Mouse (Mus musculus): ENCODE data around the gene Dlg2. TPM values are rescaled to one million over a fixed set of nuclear protein-coding genes. Genes with fewer than 3 reads are reported as not detected.

Gene Dlg2
- polyA plus RNA-seq, 1 experiment from 2014 or later = 0.87 TPM

- ATAC-seq (replicated peaks; ENCODE audit: low FRiP score, low read depth) = no peak
- 87% methylated on average over 6 of the region's 6 CpGs for WGBS
- DNase-seq (ENCODE audit: low spot score) = no peak
- Histone ChIP-seq H3K27me3 (ENCODE audit: insufficient read depth, low read length) (no peaks in the 10 kb centered on the region), H3K36me3 (ENCODE audit: insufficient read depth, low read length) (no peaks in the 10 kb centered on the region), H3K4me2 (ENCODE audit: low read length) (no peak overlapping the region), H3K27ac (no peak overlapping the region), H3K4me1 (replicated peaks; ENCODE audit: insufficient read depth, low read length) (no peaks in the 10 kb centered on the region), H3K4me3 (replicated peaks; ENCODE audit: low read depth, low read length) (no peak overlapping the region), H3K9me3 (replicated peaks; ENCODE audit: low read length) (no peaks in the 10 kb centered on the region), H3K9ac (ENCODE audit: low read depth, low read length) (no peak overlapping the region)
- no peak for TF ChIP-seq CTCF (IDR thresholded peaks at IDR 0.05; ENCODE audit: low read depth)
Observed at GRCm38 (mm10) chr7:92164875-92165518, 1688.5 kb downstream of the Dlg2 start.

GRCm38 (mm10) chr7:92180029-92180428 lies 1703.6 kb downstream of the Dlg2 start:
- Histone ChIP-seq H3K4me2 (ENCODE audit: low read length) (peak overlapping the region; percentile 75), H3K9ac (ENCODE audit: low read depth, low read length) (no peak overlapping the region), H3K4me3 (replicated peaks; ENCODE audit: low read depth, low read length) (0 out of 2 replicates have a peak overlapping the region, but pooled peaks have one; percentile 42), H3K27me3 (ENCODE audit: insufficient read depth, low read length) (no peaks in the 10 kb centered on the region), H3K27ac (no peak overlapping the region), H3K9me3 (replicated peaks; ENCODE audit: low read length) (no peaks in the 10 kb centered on the region), H3K36me3 (ENCODE audit: insufficient read depth, low read length) (no peaks in the 10 kb centered on the region), H3K4me1 (replicated peaks; ENCODE audit: insufficient read depth, low read length) (0 out of 2 replicates have a peak, but pooled peaks cover 5% of the 10 kb centered on the region)
- no peak for TF ChIP-seq CTCF (IDR thresholded peaks at IDR 0.05; ENCODE audit: low read depth)
- DNase-seq (ENCODE audit: low spot score) = no peak
- no peak for ATAC-seq (replicated peaks; ENCODE audit: low FRiP score, low read depth)
- WGBS = 42% methylated on average over 5 of the region's 5 CpGs

- Histone ChIP-seq H3K27ac (no peak overlapping the region), H3K27me3 (ENCODE audit: insufficient read depth, low read length) (no peaks in the 10 kb centered on the region), H3K4me3 (replicated peaks; ENCODE audit: low read depth, low read length) (peak overlapping the region; percentile 42), H3K9ac (ENCODE audit: low read depth, low read length) (peak overlapping the region; percentile 43), H3K4me1 (replicated peaks; ENCODE audit: insufficient read depth, low read length) (0 out of 2 replicates have a peak, but pooled peaks cover 5% of the 10 kb centered on the region), H3K9me3 (replicated peaks; ENCODE audit: low read length) (no peaks in the 10 kb centered on the region), H3K36me3 (ENCODE audit: insufficient read depth, low read length) (no peaks in the 10 kb centered on the region), H3K4me2 (ENCODE audit: low read length) (peak overlapping the region; percentile 75)
- TF ChIP-seq CTCF (IDR thresholded peaks at IDR 0.05; ENCODE audit: low read depth) = no peak
- ATAC-seq (replicated peaks; ENCODE audit: low FRiP score, low read depth) (peak; percentile 49), DNase-seq (ENCODE audit: low spot score) (peak; percentile 33)
- 14% methylated on average over 29 of the region's 29 CpGs for WGBS
Observed at GRCm38 (mm10) chr7:92180591-92181587, 1704.4 kb downstream of the Dlg2 start.

DNA sequence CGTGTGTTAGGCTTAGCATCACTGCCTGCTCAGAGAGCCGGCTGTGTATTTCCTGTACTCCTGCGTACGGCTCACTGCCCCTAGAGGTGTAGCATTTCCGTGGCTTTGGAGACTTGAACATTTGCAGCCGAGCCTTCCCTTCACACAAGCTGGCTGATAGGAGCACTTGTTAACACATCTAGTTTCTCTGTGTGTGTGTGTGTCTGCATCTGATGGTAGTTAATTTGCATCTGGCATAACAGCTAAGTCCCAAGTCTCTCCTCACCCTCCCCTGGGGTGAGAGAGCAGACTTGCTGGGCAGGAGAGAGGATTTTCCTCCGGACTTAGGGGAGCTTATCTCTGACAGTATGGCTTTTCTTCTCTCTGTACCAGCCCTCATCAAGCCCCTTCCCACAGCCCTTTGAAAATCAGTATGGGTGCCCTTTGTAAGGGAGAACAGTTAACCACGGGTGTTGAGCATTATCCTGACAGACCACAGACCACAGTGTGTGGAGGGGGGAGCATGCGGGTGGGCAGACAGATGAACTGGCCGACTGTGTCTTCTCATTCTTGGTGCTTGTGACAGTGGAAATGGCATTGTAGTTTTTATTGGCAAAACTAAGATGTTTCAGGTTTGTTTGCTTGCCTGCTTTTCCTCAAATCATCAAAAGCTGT lies 1705.6 kb downstream of the Dlg2 start:
- WGBS = 21% methylated on average over 10 of the region's 10 CpGs
- DNase-seq (ENCODE audit: low spot score) = peak; percentile 37
- no peak for ATAC-seq (replicated peaks; ENCODE audit: low FRiP score, low read depth)

GRCm38 (mm10) chr7:92184371-92185059 lies 1708.0 kb downstream of the Dlg2 start:
- TF ChIP-seq CTCF (IDR thresholded peaks at IDR 0.05; ENCODE audit: low read depth) = no peak
- peak; percentile 55 for DNase-seq (ENCODE audit: low spot score)
- 0 out of 2 replicates have a peak, but pooled peaks cover 5% of the 10 kb centered on the region for H3K4me1 ChIP-seq (replicated peaks; ENCODE audit: insufficient read depth, low read length)
- no peaks in the 10 kb centered on the region for H3K27me3 ChIP-seq (ENCODE audit: insufficient read depth, low read length)
- H3K27ac ChIP-seq = no peak overlapping the region
- no peak overlapping the region for H3K4me2 ChIP-seq (ENCODE audit: low read length)
- no peak overlapping the region for H3K4me3 ChIP-seq (replicated peaks; ENCODE audit: low read depth, low read length)
- H3K9ac ChIP-seq (ENCODE audit: low read depth, low read length) = no peak overlapping the region
- 0 out of 2 replicates have a peak, but pooled peaks have one; percentile 46 for ATAC-seq (replicated peaks; ENCODE audit: low FRiP score, low read depth)
- H3K9me3 ChIP-seq (replicated peaks; ENCODE audit: low read length) = no peaks in the 10 kb centered on the region
- WGBS = 44% methylated on average over 7 of the region's 7 CpGs
- no peaks in the 10 kb centered on the region for H3K36me3 ChIP-seq (ENCODE audit: insufficient read depth, low read length)

More for the DNA sequence above, 1705.6 kb downstream of the Dlg2 start:
- Histone ChIP-seq H3K4me2 (ENCODE audit: low read length) (peak overlapping the region; percentile 75; the same call in 1 of the 2 replicates), H3K4me1 (replicated peaks; ENCODE audit: insufficient read depth, low read length) (0 out of 2 replicates have a peak, but pooled peaks cover 5% of the 10 kb centered on the region), H3K27ac (no peak overlapping the region), H3K9me3 (replicated peaks; ENCODE audit: low read length) (no peaks in the 10 kb centered on the region), H3K9ac (ENCODE audit: low read depth, low read length) (no peak overlapping the region), H3K36me3 (ENCODE audit: insufficient read depth, low read length) (no peaks in the 10 kb centered on the region), H3K27me3 (ENCODE audit: insufficient read depth, low read length) (no peaks in the 10 kb centered on the region), H3K4me3 (replicated peaks; ENCODE audit: low read depth, low read length) (no peak overlapping the region)
- no peak for TF ChIP-seq CTCF (IDR thresholded peaks at IDR 0.05; ENCODE audit: low read depth)
